Mouse (Mus musculus) intestine, embryonic 14.5 days (tissue): ENCODE data around the gene Mthfd2. TPM values are rescaled to one million over a fixed set of nuclear protein-coding genes. Genes with fewer than 3 reads are reported as not detected.
"Not testable (repeated sequence)": the region's sequence is repeated elsewhere in the genome, so short reads cannot be mapped to it uniquely, and the experiment has no call there.

Experiments used
- ATAC-seq: fragments of 200-750 bp; cut with Nextera tagmentation; replicated peaks from 2 replicates; pipeline ENCODE4 v1.8.0; 2017; ENCODE audit warnings: low read depth, moderate number of reproducible peaks, moderate TSS enrichment, moderate library complexity; ENCODE audit not compliant: low FRiP score, low TSS enrichment
- DNase-seq: peaks from one replicate; pipeline ENCODE4 v3.0.0-alpha.2; 2018; ENCODE audit warnings: low spot score
- H3K27ac ChIP-seq: fragments of 300-500 bp; sonication (generic); 2 replicates; pipeline ENCODE4 v1.5.1; 2014; ENCODE audit warnings: low read depth, mild to moderate bottlenecking, control low read depth
- H3K27me3 ChIP-seq: fragments of 300-500 bp; sonication (generic); replicated peaks from 2 replicates; pipeline ENCODE4 v1.6.1; 2014; ENCODE audit warnings: low read length, control low read depth; ENCODE audit not compliant: control insufficient read depth, insufficient read depth
- H3K36me3 ChIP-seq: fragments of 300-500 bp; sonication (generic); 2 replicates; pipeline ENCODE4 v1.6.1; 2014; ENCODE audit warnings: low read length, control low read depth; ENCODE audit not compliant: control insufficient read depth, insufficient read depth
- H3K4me1 ChIP-seq: fragments of 300-500 bp; sonication (generic); replicated peaks from 2 replicates; pipeline ENCODE4 v1.6.1; 2014; ENCODE audit warnings: low read length, control low read depth, mixed read lengths; ENCODE audit not compliant: control insufficient read depth, insufficient read depth
- H3K4me2 ChIP-seq: fragments of 300-500 bp; sonication (generic); 2 replicates; pipeline ENCODE4 v1.6.1; 2014; ENCODE audit warnings: low read length
- H3K4me3 ChIP-seq: fragments of 300-500 bp; sonication (generic); 2 replicates; pipeline ENCODE4 v1.5.1; 2014; ENCODE audit warnings: low read depth, low read length, control low read depth, mixed read lengths
- H3K9ac ChIP-seq: fragments of 300-500 bp; sonication (generic); 2 replicates; pipeline ENCODE4 v1.6.1; 2014; ENCODE audit warnings: mild to moderate bottlenecking, low read length
- H3K9me3 ChIP-seq: fragments of 300-500 bp; sonication (generic); 2 replicates; pipeline ENCODE4 v1.6.1; 2016; ENCODE audit warnings: low read length, control low read depth; ENCODE audit not compliant: control insufficient read depth
- WGBS: fragments of 180-500 bp; shearing (Covaris S2); extraction: QIAGEN DNeasy Blood & Tissue Kit; methylation state at CpG from one replicate; pipeline ENCODE4 v1.1.7; 2014; 5-methylcytosine and 5-hydroxymethylcytosine counted together
- polyA plus RNA-seq: library from polyadenylated mRNA; unstranded; fragments of >200 nt; fragmentation: Nextera tagmentation; extraction: Ambion mirVana; gene quantifications from 2 replicates; pipeline ENCODE4 v1.2.1, GENCODE M21; 2014

The Mthfd2 gene
- polyA plus RNA-seq, 1 experiment from 2014 or later, result 37.4 TPM

DNA sequence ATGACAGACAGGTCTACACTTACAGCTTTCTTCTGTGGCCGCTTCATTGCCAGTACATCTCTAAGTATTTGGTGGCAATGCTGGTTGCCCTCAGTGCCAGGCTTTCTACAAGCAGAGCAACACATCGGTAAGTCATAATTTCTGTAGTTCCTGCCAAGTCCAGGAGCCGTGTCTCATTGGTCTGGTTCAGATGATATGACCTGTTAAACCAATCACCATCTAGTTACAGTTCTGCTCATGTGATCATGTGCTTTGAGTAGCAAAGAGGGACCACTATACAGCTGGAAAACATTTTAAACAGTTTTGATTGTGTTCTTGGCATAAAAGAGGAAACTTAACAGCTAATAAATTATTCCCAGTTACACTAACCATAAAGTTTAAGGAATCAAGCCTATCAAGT is 22.2 kb upstream of the Mthfd2 start:
- ATAC-seq (no peak), DNase-seq (no peak)
- H3K9ac ChIP-seq, result no peak overlapping the region
- no peak overlapping the region for H3K4me2 ChIP-seq
- WGBS, result 91% methylated on average over 3 of the region's 3 CpGs
- peaks cover 12% of the 10 kb centered on the region for H3K4me1 ChIP-seq
- no peaks in the 10 kb centered on the region for H3K27me3 ChIP-seq
- no peak overlapping the region for H3K27ac ChIP-seq
- no peaks in the 10 kb centered on the region for H3K9me3 ChIP-seq
- H3K36me3 ChIP-seq, result peaks cover 18% of the 10 kb centered on the region
- H3K4me3 ChIP-seq, result no peak overlapping the region

DNA sequence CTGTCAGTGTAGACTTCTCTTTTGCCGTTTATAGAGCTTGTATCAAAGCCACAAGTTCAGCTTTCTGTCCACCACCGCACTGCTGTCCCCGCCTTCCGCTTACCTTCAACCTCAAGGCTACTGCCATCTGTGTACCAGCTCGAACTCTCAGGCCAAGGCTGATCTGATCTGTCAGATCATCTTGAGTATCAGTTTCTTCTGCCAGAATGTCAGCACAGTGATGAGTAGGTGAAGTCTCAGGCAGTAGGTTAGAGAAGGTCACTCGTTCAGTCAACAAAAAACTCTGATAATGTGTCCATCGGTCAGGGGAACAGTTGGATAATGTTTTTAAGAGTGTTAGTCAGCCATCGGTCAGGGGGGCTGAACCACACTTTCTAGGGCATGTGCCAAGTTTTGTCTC is 19.6 kb upstream of the Mthfd2 start:
- not testable (repeated sequence) for DNase-seq, H3K4me3 ChIP-seq, H3K4me2 ChIP-seq, H3K9ac ChIP-seq, ATAC-seq, H3K9me3 ChIP-seq, H3K27me3 ChIP-seq, H3K27ac ChIP-seq
- WGBS, result 88% methylated on average over 8 of the region's 8 CpGs
- Histone ChIP-seq H3K36me3 (peaks cover 38% of the 10 kb centered on the region), H3K4me1 (peaks cover 10% of the 10 kb centered on the region)

DNA sequence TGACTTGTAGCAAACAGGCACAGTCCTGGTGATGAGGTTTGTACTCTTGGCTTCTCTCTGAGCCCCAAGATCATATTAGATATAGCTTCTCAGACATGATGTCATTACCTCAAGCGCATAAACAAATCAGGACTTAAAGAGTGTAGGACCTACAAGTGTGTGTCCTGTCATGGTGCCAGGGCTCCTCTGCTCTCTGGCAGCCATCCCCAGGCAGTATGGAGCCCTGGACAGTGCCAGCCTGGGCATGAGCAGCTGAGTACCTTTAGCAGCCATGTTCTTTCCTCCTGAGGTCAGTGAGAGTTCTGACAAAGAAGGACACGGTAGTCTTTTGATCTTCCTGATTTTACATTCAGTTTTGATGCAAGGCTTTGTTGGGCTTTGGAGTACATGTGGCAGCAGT is 17.2 kb upstream of the Mthfd2 start:
- Histone ChIP-seq H3K9ac (no peak overlapping the region), H3K27ac (no peak overlapping the region), H3K4me1 (no peaks in the 10 kb centered on the region), H3K36me3 (peaks cover 61% of the 10 kb centered on the region), H3K4me3 (no peak overlapping the region), H3K4me2 (no peak overlapping the region), H3K27me3 (no peaks in the 10 kb centered on the region), H3K9me3 (no peaks in the 10 kb centered on the region)
- ATAC-seq, result no peak
- 94% methylated on average over 2 of the region's 2 CpGs for WGBS
- DNase-seq, result no peak

DNA sequence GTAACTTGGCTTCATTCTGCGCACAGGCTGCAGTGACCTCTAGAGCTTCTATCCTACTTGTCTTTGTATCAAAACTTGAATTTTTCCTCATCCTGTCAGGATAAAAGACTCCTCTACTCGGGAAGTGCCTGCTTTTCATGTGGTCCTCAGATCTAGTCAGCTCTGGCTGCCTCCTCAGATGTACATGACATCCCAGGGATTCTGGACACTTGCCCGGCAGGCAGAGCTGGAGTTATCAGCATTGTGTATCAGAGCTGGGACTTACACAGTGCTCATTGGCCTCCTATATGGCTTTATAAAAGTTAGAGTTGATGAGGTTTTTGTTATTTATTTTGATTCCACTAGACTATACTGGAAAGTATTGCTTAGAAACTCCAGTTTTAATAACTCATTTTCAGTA is 15.7 kb upstream of the Mthfd2 start:
- no peak overlapping the region for H3K27ac ChIP-seq
- no peak overlapping the region for H3K4me3 ChIP-seq
- no peak for ATAC-seq
- no peaks in the 10 kb centered on the region for H3K9me3 ChIP-seq
- H3K27me3 ChIP-seq, result no peaks in the 10 kb centered on the region
- peaks cover 67% of the 10 kb centered on the region for H3K36me3 ChIP-seq
- no peak for DNase-seq
- H3K4me1 ChIP-seq, result no peaks in the 10 kb centered on the region
- H3K4me2 ChIP-seq, result no peak overlapping the region
- WGBS, result 90% methylated on average over 3 of the region's 3 CpGs
- no peak overlapping the region for H3K9ac ChIP-seq

DNA sequence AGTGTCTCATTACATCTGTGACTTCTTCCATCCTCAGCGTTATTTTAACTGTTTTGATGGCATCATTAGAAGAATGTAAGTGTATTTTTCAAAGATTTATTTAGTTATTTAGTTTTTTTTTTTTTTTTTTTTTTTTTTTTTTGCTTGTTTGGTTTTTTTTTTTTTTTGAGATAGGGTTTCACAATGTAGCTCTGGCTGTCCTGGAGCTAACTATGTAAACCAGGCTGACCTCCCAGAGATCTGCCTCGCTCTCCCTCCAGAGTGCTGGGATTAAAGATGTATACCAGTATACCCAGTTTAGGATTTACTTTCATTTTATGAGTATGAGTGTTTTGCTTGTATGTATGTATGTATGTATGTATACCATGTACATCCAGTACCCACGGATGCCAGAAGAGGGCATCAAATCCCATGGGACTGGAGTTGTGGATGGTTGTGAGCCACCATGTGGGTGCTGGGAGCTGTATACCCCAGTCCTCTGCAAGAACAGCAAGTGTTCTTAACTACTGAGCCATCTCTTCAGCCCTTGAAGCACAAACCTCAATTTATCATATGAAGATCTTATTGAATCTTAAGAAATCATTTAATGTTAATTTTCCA is 2.0 kb upstream of the Mthfd2 start:
- peaks cover 39% of the 10 kb centered on the region for H3K36me3 ChIP-seq
- ATAC-seq, result no peak
- H3K4me3 ChIP-seq, result no peak overlapping the region
- no peak overlapping the region for H3K27ac ChIP-seq
- DNase-seq, result no peak
- H3K4me1 ChIP-seq, result peaks cover 12% of the 10 kb centered on the region
- no peaks in the 10 kb centered on the region for H3K27me3 ChIP-seq
- no peaks in the 10 kb centered on the region for H3K9me3 ChIP-seq
- H3K4me2 ChIP-seq, result no peak overlapping the region
- 88% methylated on average over 3 of the region's 3 CpGs for WGBS
- H3K9ac ChIP-seq, result no peak overlapping the region

DNA sequence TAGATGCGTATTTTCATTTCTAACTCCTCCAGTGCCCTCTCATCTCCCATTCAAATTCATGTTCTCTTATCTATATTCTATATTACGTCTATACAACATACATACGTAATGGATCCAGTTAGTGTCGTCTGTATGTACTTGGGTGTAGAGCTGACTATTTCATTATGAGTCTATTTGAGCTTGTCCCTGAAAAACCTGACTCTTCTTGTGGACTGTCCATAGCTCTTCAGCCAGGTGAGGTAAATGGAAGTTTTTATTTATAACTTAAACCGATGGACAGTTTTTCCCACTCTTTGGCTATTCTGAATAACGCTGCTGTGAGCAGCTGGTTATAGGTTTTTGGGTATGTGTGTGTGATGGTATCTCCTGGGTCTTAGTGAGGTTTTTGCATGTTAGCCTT is 1.1 kb upstream of the Mthfd2 start:
- Histone ChIP-seq H3K9me3 (no peaks in the 10 kb centered on the region), H3K4me3 (peak overlapping the region; percentile 89)
- 57% methylated on average over 6 of the region's 6 CpGs for WGBS

DNA sequence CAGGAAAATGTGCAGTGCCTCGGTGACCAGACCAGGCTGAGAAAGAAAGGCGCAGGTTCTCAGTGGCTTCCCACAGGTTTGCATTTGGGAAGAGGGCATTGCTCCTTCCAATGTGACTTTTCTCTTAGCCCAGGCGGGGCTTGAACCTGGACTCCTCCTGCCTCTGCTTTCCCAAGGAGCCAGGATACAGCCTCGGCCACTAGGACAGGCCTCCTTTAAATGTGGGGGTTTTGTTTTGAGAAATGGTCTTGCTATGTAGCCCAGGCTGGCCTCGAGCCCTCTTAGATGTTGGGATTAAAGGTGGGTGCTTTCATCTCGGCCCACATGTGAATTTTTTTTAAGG is 657 bp upstream of the Mthfd2 start:
- ATAC-seq (peak; percentile 25), DNase-seq (no peak)
- H3K4me3 ChIP-seq, result peak overlapping the region; percentile 89
- peaks cover 12% of the 10 kb centered on the region for H3K4me1 ChIP-seq
- H3K9ac ChIP-seq, result peak overlapping the region; percentile 87
- peak overlapping the region; percentile 64 for H3K4me2 ChIP-seq
- peaks cover 28% of the 10 kb centered on the region for H3K36me3 ChIP-seq
- no peaks in the 10 kb centered on the region for H3K27me3 ChIP-seq
- H3K27ac ChIP-seq, result peak overlapping the region; percentile 88
- WGBS, result 4% methylated on average over 6 of the region's 6 CpGs
- H3K9me3 ChIP-seq, result no peaks in the 10 kb centered on the region

More for the DNA sequence above, 1.1 kb upstream of the Mthfd2 start:
- ATAC-seq, result no peak
- Histone ChIP-seq H3K36me3 (peaks cover 32% of the 10 kb centered on the region), H3K27me3 (no peaks in the 10 kb centered on the region), H3K4me1 (peaks cover 12% of the 10 kb centered on the region), H3K9ac (peak overlapping the region; percentile 87), H3K27ac (no peak overlapping the region), H3K4me2 (peak overlapping the region; percentile 64)
- DNase-seq, result no peak

DNA sequence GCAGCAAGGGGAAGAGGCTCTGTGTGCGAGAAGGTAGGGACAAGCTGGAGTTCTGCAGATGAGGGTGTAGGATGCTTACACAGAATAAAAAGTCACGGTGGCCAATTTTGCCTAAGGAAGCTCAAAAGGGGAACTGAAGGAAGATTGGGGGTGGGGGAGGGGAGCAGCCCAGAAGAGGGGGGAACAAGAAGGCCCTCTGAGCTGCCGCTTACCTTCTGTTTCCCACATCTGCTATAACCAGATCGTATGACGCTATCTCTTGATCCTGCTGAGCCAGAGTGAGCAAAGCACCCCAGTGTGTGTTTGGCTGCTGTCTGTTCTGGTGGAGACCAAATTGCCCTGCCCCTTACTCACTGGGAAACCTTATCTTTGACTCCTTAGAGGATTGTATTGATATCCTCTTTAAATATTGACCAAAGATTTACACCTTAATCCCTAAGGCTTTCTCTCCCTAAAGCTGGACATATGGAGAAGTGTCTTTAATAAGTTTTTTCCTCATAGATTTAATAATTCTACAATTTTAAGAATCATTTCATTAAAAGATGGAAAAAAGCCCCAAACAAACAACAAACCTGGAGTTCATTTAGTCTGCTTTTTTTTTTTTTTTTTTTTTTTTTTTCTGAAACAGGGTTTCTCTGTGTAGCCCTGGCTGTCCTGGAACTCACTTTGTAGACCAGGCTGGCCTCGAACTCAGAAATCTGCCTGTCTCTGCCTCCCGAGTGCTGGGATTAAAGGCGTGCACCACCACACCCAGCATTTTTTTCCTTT is 1.9 kb downstream of the Mthfd2 start:
- Histone ChIP-seq H3K36me3 (peaks cover 2% of the 10 kb centered on the region), H3K4me3 (no peak overlapping the region), H3K27ac (no peak overlapping the region), H3K27me3 (no peaks in the 10 kb centered on the region), H3K4me1 (peaks cover 12% of the 10 kb centered on the region), H3K4me2 (no peak overlapping the region), H3K9ac (no peak overlapping the region), H3K9me3 (no peaks in the 10 kb centered on the region)
- no peak for ATAC-seq
- no peak for DNase-seq
- 61% methylated on average over 8 of the region's 8 CpGs for WGBS

DNA sequence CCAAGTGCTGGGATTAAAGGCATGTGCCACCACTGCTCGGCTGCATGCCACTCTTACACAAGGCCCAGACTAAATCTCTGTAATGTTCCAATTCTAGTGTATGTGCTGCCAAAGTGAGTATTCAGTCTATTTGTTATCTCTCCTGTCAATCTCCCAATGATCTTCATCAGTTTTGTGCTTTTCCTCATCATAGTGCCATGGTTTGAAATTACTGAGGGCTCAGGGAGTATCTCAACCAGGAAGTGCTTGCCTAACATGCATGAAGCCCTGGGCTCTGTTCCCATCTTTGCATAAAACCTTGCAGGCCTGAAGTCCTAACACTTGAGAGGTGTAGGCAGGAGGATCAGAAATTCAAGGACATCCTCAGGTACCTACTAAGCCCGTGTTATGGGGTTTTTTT is 2.9 kb downstream of the Mthfd2 start:
- H3K27ac ChIP-seq, result no peak overlapping the region
- peaks cover 12% of the 10 kb centered on the region for H3K4me1 ChIP-seq
- no peaks in the 10 kb centered on the region for H3K9me3 ChIP-seq
- no peak overlapping the region for H3K9ac ChIP-seq
- H3K27me3 ChIP-seq, result no peaks in the 10 kb centered on the region
- no peak overlapping the region for H3K4me3 ChIP-seq
- H3K4me2 ChIP-seq, result no peak overlapping the region
- H3K36me3 ChIP-seq, result no peaks in the 10 kb centered on the region
- DNase-seq (no peak), ATAC-seq (no peak)
- 65% methylated on average over 2 of the region's 2 CpGs for WGBS
